Mouse (Mus musculus): Measurements from ENCODE around the gene Mctp1.
"Not testable (repeated sequence)": the region's sequence is repeated elsewhere in the genome, so short reads cannot be mapped to it uniquely, and the experiment has no call there.

DNA sequence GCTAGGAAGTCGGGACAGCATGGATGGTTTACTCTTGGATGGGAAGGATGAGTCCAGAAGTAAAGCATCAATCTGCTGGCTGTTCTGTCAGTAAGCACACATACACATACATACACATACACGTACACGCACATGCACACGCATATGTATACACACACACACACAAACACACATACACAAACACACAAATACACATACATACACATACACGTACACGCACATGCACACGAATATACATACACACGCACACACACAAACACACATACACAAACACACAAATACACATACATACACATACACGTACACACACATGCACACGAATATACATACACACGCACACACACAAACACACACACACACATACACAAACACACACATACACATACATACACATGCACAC, 206.4 kb downstream of the Mctp1 start:
- not testable (repeated sequence) for TF ChIP-seq CTCF (IDR thresholded peaks at IDR 0.05; ENCODE audit: borderline replicate concordance, insufficient read depth, low read length); POLR2A (IDR thresholded peaks at IDR 0.05; ENCODE audit: low read depth, low read length)
